Mouse (Mus musculus): ENCODE data around the gene Ifi27. TPM values are rescaled to one million over a fixed set of nuclear protein-coding genes. Genes with fewer than 3 reads are reported as not detected.

The Ifi27 gene
- total and polyA plus RNA-seq, 3 experiments = 103 to 105 TPM; not detected in 1

DNA sequence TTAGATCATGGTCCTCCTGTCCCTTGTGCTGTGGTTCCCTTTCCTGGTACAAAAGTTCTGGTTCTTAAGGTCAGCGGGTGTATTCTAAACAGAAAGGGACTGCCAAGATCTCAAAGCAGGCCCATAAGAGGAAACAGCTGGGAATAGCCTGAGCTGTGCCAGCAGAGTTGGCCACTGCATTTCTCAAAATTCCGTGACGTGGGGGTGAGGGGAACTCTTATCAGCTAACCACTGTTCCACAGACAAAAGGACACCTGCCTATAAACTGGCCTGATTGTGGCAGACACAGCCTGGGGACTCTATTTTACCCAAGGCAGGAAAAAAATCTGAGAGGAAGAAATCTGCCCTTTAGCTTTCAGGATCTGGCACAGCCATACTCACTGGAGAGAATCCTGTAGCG, 53.3 kb downstream of the Ifi27 start:
- Histone ChIP-seq H3K9ac (ENCODE audit: control insufficient read depth, low read depth, low read length, poor library complexity, severe bottlenecking) (no peak overlapping the region), H3K36me3 (ENCODE audit: control insufficient read depth in 1 of 2, insufficient read depth in 2 of 2, low read length in 2 of 2) (no peaks in the 10 kb centered on the region), H3K27me3 (ENCODE audit: control insufficient read depth in 1 of 2, insufficient read depth in 2 of 2, low read length in 2 of 2) (no peaks in the 10 kb centered on the region), H3K4me3 (ENCODE audit: control insufficient read depth in 1 of 2, insufficient read depth in 1 of 2, low read depth in 2 of 2, low read length in 2 of 2) (no peak overlapping the region), H3K9me3 (replicated peaks; ENCODE audit: insufficient read depth, low read length) (no peaks in the 10 kb centered on the region), H3K79me2 (ENCODE audit: control insufficient read depth, insufficient read depth, low read length, poor library complexity) (no peaks in the 10 kb centered on the region), H3K27ac (ENCODE audit: control insufficient read depth, low read depth, low read length) (no peak overlapping the region), H3K4me1 (ENCODE audit: control insufficient read depth in 1 of 2, insufficient read depth in 2 of 2, low read length in 2 of 2) (peaks cover 0 to 8% of the 10 kb centered on the region in 2 experiments; a peak in 2 of 4 replicates)
- TF ChIP-seq ZKSCAN1 (IDR thresholded peaks at IDR 0.05; ENCODE audit: low read depth, low read length) (no peak), GABPA (IDR thresholded peaks at IDR 0.05; ENCODE audit: low read depth, low read length) (no peak), E2F4 (IDR thresholded peaks at IDR 0.05; ENCODE audit: borderline replicate concordance, low read depth, low read length) (no peak), CTCF (IDR thresholded peaks at IDR 0.05 in 2 of 3, conservative IDR thresholded peaks at IDR 0.05 in 1 of 3; ENCODE audit: control insufficient read depth in 1 of 3, insufficient read depth in 1 of 3, low read depth in 2 of 3, low read length in 3 of 3, poor library complexity in 1 of 3, severe bottlenecking in 1 of 3) (no peak), MXI1 (IDR thresholded peaks at IDR 0.05; ENCODE audit: low read depth, low read length) (no peak), EP300 (IDR thresholded peaks at IDR 0.05; ENCODE audit: low read depth in 1 of 2, low read length in 2 of 2) (no peak), JUND (IDR thresholded peaks at IDR 0.05; ENCODE audit: low read depth, low read length) (no peak), ELF1 (IDR thresholded peaks at IDR 0.05; ENCODE audit: low read depth, low read length) (no peak), POLR2AphosphoS5 (IDR thresholded peaks at IDR 0.05; ENCODE audit: borderline replicate concordance, low read depth, low read length) (no peak), ZC3H11A (IDR thresholded peaks at IDR 0.05; ENCODE audit: low read depth, low read length) (no peak), NRF1 (IDR thresholded peaks at IDR 0.05; ENCODE audit: insufficient read depth, low read depth, low read length, poor library complexity, severe bottlenecking) (no peak), POLR2A (IDR thresholded peaks at IDR 0.05; ENCODE audit: control insufficient read depth in 1 of 2, insufficient read depth in 1 of 2, low read depth in 1 of 2, low read length in 2 of 2, poor library complexity in 1 of 2) (no peak), BHLHE40 (IDR thresholded peaks at IDR 0.05; ENCODE audit: borderline replicate concordance, low read depth, low read length) (no peak), USF2 (IDR thresholded peaks at IDR 0.05; ENCODE audit: borderline replicate concordance in 1 of 2, insufficient read depth in 1 of 2, low read depth in 1 of 2, low read length in 2 of 2) (no peak), TCF12 (IDR thresholded peaks at IDR 0.05; ENCODE audit: low read depth, low read length) (no peak), SIN3A (IDR thresholded peaks at IDR 0.05; ENCODE audit: low read length) (no peak), MYC (IDR thresholded peaks at IDR 0.05; ENCODE audit: low read depth, low read length) (no peak)
- no peak for DNase-seq (ENCODE audit: low read depth, low spot score)

DNA sequence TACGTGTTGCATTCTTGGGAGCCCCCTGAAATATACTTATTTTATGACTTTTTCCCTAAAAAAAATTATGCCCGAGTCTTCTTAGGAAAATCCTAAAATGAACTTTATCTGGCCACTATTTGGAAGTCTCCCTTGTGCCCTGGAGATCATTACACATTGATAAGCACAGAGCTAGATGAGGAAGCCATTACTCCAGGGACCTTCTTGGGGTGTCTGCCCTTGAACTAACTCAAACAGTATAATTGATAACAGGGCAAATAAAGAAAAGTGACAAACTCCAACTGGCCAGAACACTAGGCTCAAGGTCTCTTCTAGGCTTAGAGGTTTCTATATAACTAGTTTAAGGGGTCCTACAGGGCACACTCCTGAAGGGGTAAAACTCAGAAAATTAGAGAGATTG, 53.7 kb downstream of the Ifi27 start:
- Histone ChIP-seq H3K27me3 (ENCODE audit: control insufficient read depth in 1 of 2, insufficient read depth in 2 of 2, low read length in 2 of 2) (no peaks in the 10 kb centered on the region), H3K9ac (ENCODE audit: control insufficient read depth, low read depth, low read length, poor library complexity, severe bottlenecking) (no peak overlapping the region)
- no peak for DNase-seq (ENCODE audit: low read depth, low spot score)

More for the DNA sequence above, 53.7 kb downstream of the Ifi27 start:
- Histone ChIP-seq H3K4me1 (ENCODE audit: control insufficient read depth in 1 of 2, insufficient read depth in 2 of 2, low read length in 2 of 2) (peaks cover 0 to 8% of the 10 kb centered on the region in 2 experiments; a peak in 2 of 4 replicates), H3K4me3 (ENCODE audit: control insufficient read depth in 1 of 2, insufficient read depth in 1 of 2, low read depth in 2 of 2, low read length in 2 of 2) (no peak overlapping the region), H3K27ac (ENCODE audit: control insufficient read depth, low read depth, low read length) (no peak overlapping the region), H3K9me3 (replicated peaks; ENCODE audit: insufficient read depth, low read length) (no peaks in the 10 kb centered on the region), H3K79me2 (ENCODE audit: control insufficient read depth, insufficient read depth, low read length, poor library complexity) (no peaks in the 10 kb centered on the region), H3K36me3 (ENCODE audit: control insufficient read depth in 1 of 2, insufficient read depth in 2 of 2, low read length in 2 of 2) (no peaks in the 10 kb centered on the region)
- TF ChIP-seq MAFK (IDR thresholded peaks at IDR 0.05; ENCODE audit: borderline replicate concordance, low read depth, low read length) (no peak), NELFE (IDR thresholded peaks at IDR 0.05; ENCODE audit: low read depth, low read length) (no peak), CTCF (IDR thresholded peaks at IDR 0.05 in 2 of 3, conservative IDR thresholded peaks at IDR 0.05 in 1 of 3; ENCODE audit: control insufficient read depth in 1 of 3, insufficient read depth in 1 of 3, low read depth in 2 of 3, low read length in 3 of 3, poor library complexity in 1 of 3, severe bottlenecking in 1 of 3) (no peak), POLR2AphosphoS5 (IDR thresholded peaks at IDR 0.05; ENCODE audit: borderline replicate concordance, low read depth, low read length) (no peak), MEF2A (IDR thresholded peaks at IDR 0.05; ENCODE audit: extremely low read depth, insufficient replicate concordance, low read depth, low read length, poor library complexity, severe bottlenecking) (no peak), POLR2A (IDR thresholded peaks at IDR 0.05; ENCODE audit: control insufficient read depth in 1 of 2, insufficient read depth in 1 of 2, low read depth in 1 of 2, low read length in 2 of 2, poor library complexity in 1 of 2) (no peak), ZC3H11A (IDR thresholded peaks at IDR 0.05; ENCODE audit: low read depth, low read length) (no peak), USF2 (IDR thresholded peaks at IDR 0.05; ENCODE audit: borderline replicate concordance in 1 of 2, insufficient read depth in 1 of 2, low read depth in 1 of 2, low read length in 2 of 2) (no peak), MYB (IDR thresholded peaks at IDR 0.05; ENCODE audit: low read depth, low read length) (no peak), MAX (IDR thresholded peaks at IDR 0.05; ENCODE audit: low read length) (no peak)

Measured in MEL (cell line).